In genomic region chr11:86583313-86583825, GRCm38 (mm10) we compare ENCODE assay signal across 17 mouse cellular contexts. TPM values are rescaled to one million over a fixed set of nuclear protein-coding genes. Genes with fewer than 3 reads are reported as not detected.
A peak's percentile ranks its signal among the peaks of the same experiment; 100 is the strongest.
DNase-seq lines count a peak whose midpoint lies in the region; ATAC-seq and TF ChIP-seq lines count a peak whose summit lies in the region.
"Had no signal": no experiment of that assay in that cellular context is flagged by ENCODE, and none has a peak within 500 bp of the region (broad histone marks: within the 10 kb centered on the region; RNA-seq: fewer than 3 reads in every experiment).

No protein-coding gene starts in this region.

- in situ Hi-C loops in CH12.LX (cut with MboI; ENCODE audit: low pct_ligation_motif_present, low pct_unique_long_range_greater_than_20kb, low sequenced_read_pairs) = loop anchor here (5.0 kb wide), 1 partner anchor 39 kb away; no protein-coding TSS in a partner anchor

- peak overlapping the region; percentile 92 for H3K4me2 ChIP-seq in CH12.LX (ENCODE audit: insufficient read depth, low read depth, poor library complexity, severe bottlenecking)
- peak overlapping the region; percentile 64 for H3K4me2 ChIP-seq in stomach, embryonic 16.5 days (ENCODE audit: low read depth, low read length)

- dilution Hi-C loops in CH12.LX (cut with MboI; ENCODE audit: extremely low pct_ligation_motif_present, extremely low pct_unique_long_range_greater_than_20kb, low sequenced_read_pairs) = no loop called here

- peak overlapping the region; percentile 98 for H3K27ac ChIP-seq in liver, adult 2 months (replicated peaks; ENCODE audit: insufficient read depth, low read depth, low read length)
- H3K27ac ChIP-seq in CH12.LX (ENCODE audit: insufficient read depth, low read depth) = peak overlapping the region; percentile 93
- H3K27ac ChIP-seq in embryonic fibroblast, embryonic 13.5 days (ENCODE audit: insufficient read depth, low read length) = peak overlapping the region; percentile 100
- H3K27ac ChIP-seq in stomach, embryonic 16.5 days (ENCODE audit: low read length) = peak overlapping the region; percentile 95; the same call in 1 of the 2 replicates
- no peak overlapping the region for H3K27ac ChIP-seq in kidney, adult 2 months (ENCODE audit: insufficient read depth, low read depth, low read length)
- H3K27ac ChIP-seq: forebrain, embryonic 10.5 days; heart, adult 2 months; hindbrain, postnatal 0 days; midbrain, embryonic 10.5 days had no signal

- TF ChIP-seq RAD21 in CH12.LX (IDR thresholded peaks at IDR 0.05; ENCODE audit: low read depth, low read length) = no peak

- peak overlapping the region; percentile 62 for H3K9ac ChIP-seq in liver, adult 2 months (ENCODE audit: low read depth, low read length)
- H3K9ac ChIP-seq in CH12.LX (ENCODE audit: insufficient read depth, low read depth) = peak overlapping the region; percentile 99
- no peak overlapping the region for H3K9ac ChIP-seq in stomach, embryonic 16.5 days (ENCODE audit: low read length)

- peak overlapping the region; percentile 21 for H3K4me3 ChIP-seq in liver, adult 2 months (ENCODE audit: insufficient read depth, low read depth, low read length)
- peak overlapping the region; percentile 24 to 81 (median 76) for H3K4me3 ChIP-seq in CH12.LX (replicated peaks in 1 of 3; ENCODE audit: low read depth in 2 of 3, low read length in 2 of 3, poor library complexity in 1 of 3)
- H3K4me3 ChIP-seq in embryonic fibroblast, embryonic 13.5 days (ENCODE audit: insufficient read depth, low read length) = peak overlapping the region; percentile 95
- no peak overlapping the region; the same call in 1 of the 2 replicates for H3K4me3 ChIP-seq in stomach, embryonic 16.5 days (replicated peaks; ENCODE audit: low read length)
- no peak overlapping the region for H3K4me3 ChIP-seq in kidney, adult 2 months (ENCODE audit: insufficient read depth, low read depth, low read length)
- H3K4me3 ChIP-seq: forebrain, embryonic 10.5 days; heart, adult 2 months; midbrain, embryonic 10.5 days had no signal

- H3K79me2 ChIP-seq in liver, adult 2 months (ENCODE audit: control insufficient read depth, insufficient read depth, low read length) = no peaks in the 10 kb centered on the region; the same call in 1 of the 2 replicates
- H3K79me2 ChIP-seq in CH12.LX (replicated peaks; ENCODE audit: control insufficient read depth, extremely low read depth, insufficient read depth, poor library complexity, severe bottlenecking) = peaks cover 25% of the 10 kb centered on the region

- no peak for DNase-seq in liver, adult 2 months (ENCODE audit: extremely low read depth, low read depth, low spot score)
- DNase-seq in liver (no peak), CH12.LX (ENCODE audit: extremely low read depth) (no peak)
- DNase-seq in ovary, postnatal 10 days (ENCODE audit: low spot score) = no peak
- DNase-seq in kidney, adult 2 months = no peak
- DNase-seq: adrenal gland, postnatal 25 days; cerebellum, adult 9-10 months; heart, adult 2 months; kidney, adult 9 months; kidney, postnatal 4 days had no signal

- TF ChIP-seq EP300 in CH12.LX (IDR thresholded peaks at IDR 0.05; ENCODE audit: low read length) = no peak

- WGBS in liver, adult 2 months = 50% methylated on average over 3 of the region's 3 CpGs
- 86% methylated on average over 3 of the region's 3 CpGs for WGBS in stomach, embryonic 16.5 days
- 92% methylated on average over 3 of the region's 3 CpGs for WGBS in kidney, adult 2 months

- no peak for ATAC-seq in stomach, embryonic 16.5 days (ENCODE audit: insufficient read depth, low FRiP score)
- ATAC-seq: activated CD4-positive, CD25-positive, alpha-beta regulatory T cell, adult 4 months; hindbrain, postnatal 0 days; Patski had no signal

- H3K27me3 ChIP-seq in liver, adult 2 months (ENCODE audit: control insufficient read depth, insufficient read depth, low read length) = no peaks in the 10 kb centered on the region
- no peaks in the 10 kb centered on the region for H3K27me3 ChIP-seq in CH12.LX (replicated peaks)
- no peaks in the 10 kb centered on the region for H3K27me3 ChIP-seq in stomach, embryonic 16.5 days (ENCODE audit: control insufficient read depth, insufficient read depth, low read length)
- no peaks in the 10 kb centered on the region for H3K27me3 ChIP-seq in kidney, adult 2 months (replicated peaks; ENCODE audit: control insufficient read depth, insufficient read depth, low read length)
- H3K27me3 ChIP-seq: Patski had no signal

- no peak for TF ChIP-seq CTCF in liver, adult 2 months (IDR thresholded peaks at IDR 0.05; ENCODE audit: low read depth, low read length)
- no peak for TF ChIP-seq CTCF in CH12.LX (conservative IDR thresholded peaks at IDR 0.05 in 1 of 2, IDR thresholded peaks at IDR 0.05 in 1 of 2; ENCODE audit: low read depth in 2 of 2, low read length in 2 of 2)
- TF ChIP-seq CTCF in embryonic fibroblast, embryonic 13.5 days (IDR thresholded peaks at IDR 0.05; ENCODE audit: borderline replicate concordance, insufficient read depth, low read length) = no peak
- no peak for TF ChIP-seq CTCF in kidney, adult 2 months (conservative IDR thresholded peaks at IDR 0.05; ENCODE audit: insufficient read depth, insufficient read length, low read depth, low read length)

- peaks cover 30% of the 10 kb centered on the region for H3K4me1 ChIP-seq in liver, adult 2 months (ENCODE audit: control insufficient read depth, insufficient read depth, low read length)
- H3K4me1 ChIP-seq in CH12.LX (ENCODE audit: control insufficient read depth in 1 of 2, insufficient read depth in 2 of 2) = peaks cover 13 to 56% of the 10 kb centered on the region in 2 experiments
- peaks cover 13% of the 10 kb centered on the region for H3K4me1 ChIP-seq in embryonic fibroblast, embryonic 13.5 days (ENCODE audit: control insufficient read depth, insufficient read depth, low read length)
- H3K4me1 ChIP-seq in stomach, embryonic 16.5 days (ENCODE audit: control insufficient read depth, insufficient read depth, low read length) = peaks cover 39% of the 10 kb centered on the region
- peaks cover 44% of the 10 kb centered on the region for H3K4me1 ChIP-seq in kidney, adult 2 months (ENCODE audit: control insufficient read depth, insufficient read depth, low read length)

- H3K9me3 ChIP-seq in CH12.LX (replicated peaks; ENCODE audit: low read length) = no peaks in the 10 kb centered on the region
- H3K9me3 ChIP-seq in stomach, embryonic 16.5 days (replicated peaks; ENCODE audit: control insufficient read depth, low read length) = no peaks in the 10 kb centered on the region
- H3K9me3 ChIP-seq: forebrain, embryonic 10.5 days; midbrain, embryonic 10.5 days had no signal

- no peak for TF ChIP-seq POLR2A in liver, adult 2 months (IDR thresholded peaks at IDR 0.05; ENCODE audit: extremely low read depth, insufficient read depth, low read length)
- TF ChIP-seq POLR2A in CH12.LX (IDR thresholded peaks at IDR 0.05; ENCODE audit: low read depth, low read length) = no peak
- TF ChIP-seq POLR2A in embryonic fibroblast, embryonic 13.5 days (IDR thresholded peaks at IDR 0.05; ENCODE audit: low read depth, low read length) = peak; percentile 88
- no peak for TF ChIP-seq POLR2A in kidney, adult 2 months (IDR thresholded peaks at IDR 0.05; ENCODE audit: low read depth, low read length)

- H3K36me3 ChIP-seq in liver, adult 2 months (ENCODE audit: control insufficient read depth, insufficient read depth, low read length) = peaks cover 12% of the 10 kb centered on the region
- peaks cover 3 to 10% of the 10 kb centered on the region in 2 experiments for H3K36me3 ChIP-seq in CH12.LX (replicated peaks in 1 of 2; ENCODE audit: control insufficient read depth in 1 of 2, insufficient read depth in 1 of 2, low read length in 1 of 2)
- H3K36me3 ChIP-seq in stomach, embryonic 16.5 days (ENCODE audit: control insufficient read depth, insufficient read depth, low read length) = no peaks in the 10 kb centered on the region
- H3K36me3 ChIP-seq in kidney, adult 2 months (ENCODE audit: control insufficient read depth, insufficient read depth, low read length) = no peaks in the 10 kb centered on the region
- H3K36me3 ChIP-seq: forebrain, embryonic 10.5 days; midbrain, embryonic 10.5 days had no signal

TF ChIP-seq in CH12.LX, 34 proteins besides CTCF, POLR2A, EP300 and RAD21:
- peak; percentile 4; the same call in 1 of the 2 replicates for TF ChIP-seq POLR2AphosphoS2 (IDR thresholded peaks at IDR 0.05; ENCODE audit: low read depth, low read length)
- TF ChIP-seq MAZ (IDR thresholded peaks at IDR 0.05; ENCODE audit: low read depth, low read length) = 0 out of 2 replicates have a peak, but pooled peaks have one; percentile 13
- TF ChIP-seq GABPA (IDR thresholded peaks at IDR 0.05; ENCODE audit: insufficient replicate concordance, low read depth, low read length) = no peak
- TF ChIP-seq KAT2A (IDR thresholded peaks at IDR 0.05; ENCODE audit: insufficient replicate concordance, low read length) = 0 out of 2 replicates have a peak, but pooled peaks have one; percentile 2
- TF ChIP-seq ZNF384 (IDR thresholded peaks at IDR 0.05; ENCODE audit: low read depth, low read length) = 0 out of 2 replicates have a peak, but pooled peaks have one; percentile 26
- TF ChIP-seq CHD1 (IDR thresholded peaks at IDR 0.05; ENCODE audit: low read depth, low read length) = peak; percentile 94; the same call in 1 of the 2 replicates
- TF ChIP-seq ZMIZ1 (IDR thresholded peaks at IDR 0.05; ENCODE audit: low read depth, low read length) = peak; percentile 33; the same call in 1 of the 2 replicates
- no peak for TF ChIP-seq TBP (conservative IDR thresholded peaks at IDR 0.05; ENCODE audit: low read depth, low read length)

RNA-seq across cellular contexts. Expression of gene Tubd1, which starts 38.6 kb away (rescaled TPM):
- 2.6 and 4.3 TPM in 2 replicates for total RNA-seq in liver, adult 2 months (2014; rRNA removed)
- polyA plus RNA-seq in liver, adult 2 months (2012; rRNA removed) = 1.7 and 2.0 TPM in 2 replicates
- total RNA-seq in CH12.LX (2012; rRNA removed) = 11.9 and 14.3 TPM in 2 replicates
- total RNA-seq in CH12.LX (2014; rRNA removed) = 9.7 and 9.8 TPM in 2 replicates
- polyA plus RNA-seq in CH12.LX (2012; ENCODE audit: insufficient read length, low read depth) = 12.6 and 13.4 TPM in 2 replicates
- 6.4 and 8.2 TPM in 2 replicates for polyA plus RNA-seq in embryonic fibroblast, embryonic 13.5 days (2011; ENCODE audit: insufficient read length, low read depth, missing spikeins)
- polyA plus RNA-seq in stomach, embryonic 16.5 days (2015; fragmentation: Nextera tagmentation; extraction: Ambion mirVana) = 10.4 and 11.8 TPM in 2 replicates
- polyA plus RNA-seq in kidney, adult 2 months (2012; rRNA removed) = 2.6 and 2.8 TPM in 2 replicates

RNA-seq across cellular contexts. Expression of gene Rps6kb1, which starts 38.8 kb away (rescaled TPM):
- 14.4 TPM in 2 replicates for total RNA-seq in liver, adult 2 months (2014; rRNA removed)
- 6.2 and 6.3 TPM in 2 replicates for polyA plus RNA-seq in liver, adult 2 months (2012; rRNA removed)
- total RNA-seq in CH12.LX (2012; rRNA removed) (45.2 and 56.7 TPM in 2 replicates), CH12.LX (2014; rRNA removed) (76.9 and 79.9 TPM in 2 replicates)
- polyA plus RNA-seq in CH12.LX (2012; ENCODE audit: insufficient read length, low read depth) = 110 and 152 TPM in 2 replicates
- polyA plus RNA-seq in embryonic fibroblast, embryonic 13.5 days (2011; ENCODE audit: insufficient read length, low read depth, missing spikeins) = 70.3 and 71.4 TPM in 2 replicates
- polyA plus RNA-seq in stomach, embryonic 16.5 days (2015; fragmentation: Nextera tagmentation; extraction: Ambion mirVana) = 58.4 and 60.0 TPM in 2 replicates
- polyA plus RNA-seq in kidney, adult 2 months (2012; rRNA removed) = 6.0 and 7.3 TPM in 2 replicates

Comparison
In these comparisons a context has a peak if more than half of its experiments do, and no peak if none do; other contexts are left out.
1. H3K4me3 ChIP-seq: peak in liver, adult 2 months (single experiment), CH12.LX (3 of 3) and embryonic fibroblast, embryonic 13.5 days (single experiment); none in stomach, embryonic 16.5 days (single experiment) and kidney, adult 2 months (single experiment).